ENCODE assay signal across 17 mouse cellular contexts in genomic region chr14:71338219-71338618, GRCm38 (mm10).
DNase-seq lines count a peak whose midpoint lies in the region; ATAC-seq and TF ChIP-seq lines count a peak whose summit lies in the region.
"Had no signal": no experiment of that assay in that cellular context is flagged by ENCODE, and none has a peak within 500 bp of the region (broad histone marks: within the 10 kb centered on the region; RNA-seq: fewer than 3 reads in every experiment).

No protein-coding gene starts in this region.

- no peak overlapping the region for H3K9ac ChIP-seq in kidney, embryonic 14.5 days (ENCODE audit: low read depth, low read length)
- H3K9ac ChIP-seq in liver, postnatal 0 days (replicated peaks), result no peak overlapping the region
- no peak overlapping the region for H3K9ac ChIP-seq in hindbrain, embryonic 13.5 days
- H3K9ac ChIP-seq: forebrain, embryonic 13.5 days; liver, embryonic 14.5 days; midbrain, embryonic 12.5 days had no signal

- H3K9me3 ChIP-seq in kidney, embryonic 14.5 days (ENCODE audit: control insufficient read depth, low read length), result no peaks in the 10 kb centered on the region; the same call in 1 of the 2 replicates
- no peaks in the 10 kb centered on the region for H3K9me3 ChIP-seq in liver, postnatal 0 days (ENCODE audit: low read length)
- H3K9me3 ChIP-seq in hindbrain, embryonic 13.5 days, result no peaks in the 10 kb centered on the region
- H3K9me3 ChIP-seq: forebrain, embryonic 13.5 days; midbrain, embryonic 12.5 days had no signal

- no peak for TF ChIP-seq EP300 in liver, postnatal 0 days (IDR thresholded peaks at IDR 0.05; ENCODE audit: low read depth)

- no peak overlapping the region for H3K4me2 ChIP-seq in kidney, embryonic 14.5 days (replicated peaks; ENCODE audit: low read depth, low read length)
- H3K4me2 ChIP-seq in liver, postnatal 0 days (ENCODE audit: low read depth, low read length), result no peak overlapping the region
- H3K4me2 ChIP-seq in hindbrain, embryonic 13.5 days, result no peak overlapping the region
- H3K4me2 ChIP-seq: forebrain, embryonic 13.5 days; midbrain, embryonic 12.5 days had no signal

- TF ChIP-seq CTCF in liver, postnatal 0 days (IDR thresholded peaks at IDR 0.05; ENCODE audit: low read depth), result no peak

- H3K4me1 ChIP-seq in kidney, embryonic 14.5 days (ENCODE audit: control insufficient read depth, insufficient read depth, low read length), result no peaks in the 10 kb centered on the region
- H3K4me1 ChIP-seq in liver, postnatal 0 days (ENCODE audit: insufficient read depth), result no peaks in the 10 kb centered on the region
- no peaks in the 10 kb centered on the region for H3K4me1 ChIP-seq in hindbrain, embryonic 13.5 days (replicated peaks)
- H3K4me1 ChIP-seq: forebrain, embryonic 13.5 days; midbrain, embryonic 12.5 days had no signal

- 34% methylated on average over 5 of the region's 5 CpGs for WGBS in kidney, embryonic 14.5 days
- 79% methylated on average over 5 of the region's 5 CpGs for WGBS in liver, postnatal 0 days (ENCODE audit: insufficient replicate concordance)
- 82% methylated on average over 5 of the region's 5 CpGs for WGBS in hindbrain, embryonic 13.5 days

- H3K36me3 ChIP-seq in kidney, embryonic 14.5 days (ENCODE audit: control insufficient read depth, insufficient read depth, low read length), result no peaks in the 10 kb centered on the region
- no peaks in the 10 kb centered on the region for H3K36me3 ChIP-seq in liver, postnatal 0 days (replicated peaks; ENCODE audit: insufficient read depth, low read length)
- H3K36me3 ChIP-seq in hindbrain, embryonic 13.5 days, result no peaks in the 10 kb centered on the region
- H3K36me3 ChIP-seq: midbrain, embryonic 12.5 days had no signal

- no peak overlapping the region for H3K27ac ChIP-seq in kidney, embryonic 14.5 days (ENCODE audit: low read depth, low read length)
- no peak overlapping the region for H3K27ac ChIP-seq in liver, postnatal 0 days (ENCODE audit: low read depth)
- H3K27ac ChIP-seq in hindbrain, embryonic 13.5 days, result no peak overlapping the region
- H3K27ac ChIP-seq: forebrain, embryonic 13.5 days; liver, embryonic 14.5 days; midbrain, embryonic 12.5 days had no signal

- no peaks in the 10 kb centered on the region for H3K27me3 ChIP-seq in kidney, embryonic 14.5 days (ENCODE audit: control insufficient read depth, insufficient read depth, low read length)
- H3K27me3 ChIP-seq in liver, postnatal 0 days (ENCODE audit: insufficient read depth, low read length), result no peaks in the 10 kb centered on the region
- H3K27me3 ChIP-seq in hindbrain, embryonic 13.5 days, result no peaks in the 10 kb centered on the region
- H3K27me3 ChIP-seq: forebrain, embryonic 13.5 days; midbrain, embryonic 12.5 days; Patski had no signal

- DNase-seq in kidney, postnatal 25 days, result no peak
- DNase-seq in embryo, embryonic 11.5 days (ENCODE audit: low read depth, low spot score), result peak; percentile 2
- DNase-seq in layer of hippocampus, adult 9-10 months (ENCODE audit: low spot score), result peak; percentile 27
- peak; percentile 46 for DNase-seq in mesoderm, embryonic 11.5 days (ENCODE audit: low read depth, low spot score)
- no peak for DNase-seq in liver, postnatal 0 days
- DNase-seq in liver, result no peak
- DNase-seq: cerebellum, adult 8-10 months; heart, adult 18-20 months; heart, postnatal 4 days; kidney, adult 2 months; thymus, postnatal 4 days had no signal

- H3K4me3 ChIP-seq in kidney, embryonic 14.5 days (ENCODE audit: low read length), result no peak overlapping the region
- no peak overlapping the region for H3K4me3 ChIP-seq in liver, postnatal 0 days (ENCODE audit: low read depth, low read length)
- H3K4me3 ChIP-seq in hindbrain, embryonic 13.5 days, result no peak overlapping the region
- H3K4me3 ChIP-seq: forebrain, embryonic 13.5 days; midbrain, embryonic 12.5 days had no signal

- ATAC-seq in kidney, embryonic 14.5 days (ENCODE audit: low FRiP score, low TSS enrichment), result peak; percentile 71; the same call in 1 of the 2 replicates
- no peak for ATAC-seq in liver, postnatal 0 days
- ATAC-seq in hindbrain, embryonic 13.5 days (ENCODE audit: low FRiP score), result no peak
- ATAC-seq: forebrain, embryonic 13.5 days; Patski had no signal

Comparison
In these comparisons a context has a peak if more than half of its experiments do, and no peak if none do; other contexts are left out.
1. DNase-seq: peak in embryo, embryonic 11.5 days (single experiment), layer of hippocampus, adult 9-10 months (single experiment) and mesoderm, embryonic 11.5 days (single experiment); none in kidney, postnatal 25 days (0 of 2), liver, postnatal 0 days (single experiment) and liver (single experiment).